ENCODE assay signal across 12 mouse cellular contexts in the genomic region with DNA sequence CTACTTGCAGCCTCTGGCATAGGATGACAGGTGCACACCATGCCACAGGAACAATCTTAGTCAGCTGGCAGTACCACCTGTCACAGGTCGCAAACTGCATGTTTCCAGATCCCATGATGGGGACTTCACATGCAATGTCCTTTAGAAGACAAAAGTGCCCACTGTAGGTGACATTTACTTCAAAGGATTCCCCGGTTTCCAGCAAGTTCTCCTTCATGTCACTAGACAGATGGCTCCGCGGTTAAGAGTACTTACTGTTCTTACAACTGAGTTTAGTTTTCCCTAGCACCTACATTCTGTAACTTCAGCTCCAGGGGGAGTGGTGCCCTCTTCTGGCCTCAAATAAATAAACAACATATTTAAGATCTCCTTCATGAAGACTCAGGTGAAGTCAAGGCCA. TPM values are rescaled to one million over a fixed set of nuclear protein-coding genes. Genes with fewer than 3 reads are reported as not detected.
DNase-seq lines count a peak whose midpoint lies in the region; TF ChIP-seq lines count a peak whose summit lies in the region.
"Had no signal": no experiment of that assay in that cellular context is flagged by ENCODE, and none has a peak within 500 bp of the region (broad histone marks: within the 10 kb centered on the region; RNA-seq: fewer than 3 reads in every experiment).

No protein-coding gene starts in this region.

- no peak for DNase-seq in layer of hippocampus, adult 2 months (ENCODE audit: low spot score in 2 of 2)
- DNase-seq in layer of hippocampus, adult 9-10 months (ENCODE audit: low spot score) = no peak
- DNase-seq in A20 (ENCODE audit: low read depth, low spot score) = peak; percentile 36
- peak; percentile 62 for DNase-seq in CD4-positive helper T cell, adult 2 months (ENCODE audit: low read depth, low spot score)
- DNase-seq in cerebellum, postnatal 14 days = peak; percentile 48 to 66
- no peak for DNase-seq in embryo, embryonic 11 days
- no peak for DNase-seq in heart, postnatal 14 days
- DNase-seq: adrenal gland, adult 2 months; heart, adult 18-20 months; kidney, postnatal 14 days had no signal

- TF ChIP-seq CTCF in layer of hippocampus, adult 2 months (conservative IDR thresholded peaks at IDR 0.05) = peak; percentile 77

- no peak overlapping the region for H3K4me3 ChIP-seq in layer of hippocampus, adult 2 months
- H3K4me3 ChIP-seq: embryonic facial prominence, embryonic 15.5 days; lung, embryonic 15.5 days had no signal

- intact Hi-C loops in heart, postnatal 14 days (cut with DNase I) = no loop called here

- peak overlapping the region; percentile 75 for H3K27ac ChIP-seq in layer of hippocampus, adult 2 months
- H3K27ac ChIP-seq: embryonic facial prominence, embryonic 15.5 days; lung, embryonic 15.5 days had no signal

RNA-seq across cellular contexts. Expression of a gene that starts 18.4 kb away (rescaled TPM):
- total RNA-seq in layer of hippocampus, adult 2 months (2021) = 10 to 100 TPM; 94.9 to 97.9 TPM
- 100 to 1,000 TPM; 147 to 166 TPM for total RNA-seq in heart, postnatal 14 days (2021)

RNA-seq across cellular contexts. Expression of a gene that starts 31.4 kb away (rescaled TPM):
- total RNA-seq in layer of hippocampus, adult 2 months (2021) = 100 to 1,000 TPM; 472 to 483 TPM
- total RNA-seq in heart, postnatal 14 days (2021) = 100 to 1,000 TPM; 556 to 621 TPM

RNA-seq across cellular contexts. Expression of a gene that starts 47.2 kb away (rescaled TPM):
- total RNA-seq in layer of hippocampus, adult 2 months (2021) = 100 to 1,000 TPM; 170 to 175 TPM
- total RNA-seq in heart, postnatal 14 days (2021) = 10 to 100 TPM; 25.1 to 27.6 TPM

Comparison
In these comparisons a context has a peak if more than half of its experiments do, and no peak if none do; other contexts are left out.
1. DNase-seq: peak in A20 (single experiment), CD4-positive helper T cell, adult 2 months (single experiment) and cerebellum, postnatal 14 days (2 of 2); none in layer of hippocampus, adult 2 months (0 of 2), layer of hippocampus, adult 9-10 months (single experiment), embryo, embryonic 11 days (single experiment) and heart, postnatal 14 days (0 of 2).
2. RNA of a gene that starts 47.2 kb away (total RNA-seq): 170 to 175 TPM in layer of hippocampus, adult 2 months; 25.1 to 27.6 TPM in heart, postnatal 14 days; every median in the first group is over 4 times any median in the second.